Mouse (Mus musculus) cerebellum, postnatal 36 days (tissue): ENCODE data around the gene Adamts9.

Experiments used
- DNase-seq, 2 experiments: peaks; one replicate each; pipeline ENCODE4 v3.0.0; 2021 to 2022; ENCODE audit warnings: mixed read lengths in 2 of 2

Adamts9 gene

GRCm38 (mm10) chr6:92943057-92943781, at the start of gene Adamts9:
TSS of gene Adamts9 (minus strand) at chr6:92943492.
- peak; percentile 5 to 28 for DNase-seq

- DNase-seq: no peak
Observed at GRCm38 (mm10) chr6:92991616-92992015, 48.3 kb upstream of the Adamts9 start.

GRCm38 (mm10) chr6:92988620-92988998, 45.3 kb upstream of the Adamts9 start:
- DNase-seq: no peak

GRCm38 (mm10) chr6:92987846-92988619, 44.7 kb upstream of the Adamts9 start:
- no peak for DNase-seq

- no peak for DNase-seq
Observed at GRCm38 (mm10) chr6:92987366-92987765, 44.1 kb upstream of the Adamts9 start.

- DNase-seq: no peak
Observed at GRCm38 (mm10) chr6:92983421-92983820, 40.1 kb upstream of the Adamts9 start.

GRCm38 (mm10) chr6:92981451-92982186, 38.3 kb upstream of the Adamts9 start:
- DNase-seq: no peak

- no peak for DNase-seq
Observed at GRCm38 (mm10) chr6:92973340-92973739, 30.0 kb upstream of the Adamts9 start.

GRCm38 (mm10) chr6:92968718-92969117, 25.4 kb upstream of the Adamts9 start:
- no peak for DNase-seq

GRCm38 (mm10) chr6:92968216-92968615, 24.9 kb upstream of the Adamts9 start:
- DNase-seq: no peak

GRCm38 (mm10) chr6:92962966-92963365, 19.7 kb upstream of the Adamts9 start:
- no peak for DNase-seq

GRCm38 (mm10) chr6:92960997-92961396, 17.7 kb upstream of the Adamts9 start:
- DNase-seq: no peak

GRCm38 (mm10) chr6:92959416-92959815, 16.1 kb upstream of the Adamts9 start:
- no peak for DNase-seq

GRCm38 (mm10) chr6:92947337-92948042, 4.2 kb upstream of the Adamts9 start:
- DNase-seq: no peak

GRCm38 (mm10) chr6:92944711-92945110, 1.4 kb upstream of the Adamts9 start:
- DNase-seq: no peak

GRCm38 (mm10) chr6:92944048-92944685, 875 bp upstream of the Adamts9 start:
- DNase-seq: no peak

GRCm38 (mm10) chr6:92941756-92942420, 1.4 kb downstream of the Adamts9 start:
- DNase-seq: no peak

- peak; percentile 15 to 22 for DNase-seq
Observed at GRCm38 (mm10) chr6:92941281-92941731, 2.0 kb downstream of the Adamts9 start.

- DNase-seq: no peak
Observed at GRCm38 (mm10) chr6:92940191-92941131, 2.8 kb downstream of the Adamts9 start.

GRCm38 (mm10) chr6:92928261-92928660, 15.0 kb downstream of the Adamts9 start:
- no peak for DNase-seq
